Mouse (Mus musculus): ENCODE data around the gene Rfx2. TPM values are rescaled to one million over a fixed set of nuclear protein-coding genes. Genes with fewer than 3 reads are reported as not detected.

Rfx2 gene
- polyA plus RNA-seq (2014; fragmentation: Illumina TruSeq; extraction: RNeasy Lipid Tissue Mini Kit (QIAGEN cat#74804); ENCODE audit: low read depth, low replicate concordance): 0.41 TPM

DNA sequence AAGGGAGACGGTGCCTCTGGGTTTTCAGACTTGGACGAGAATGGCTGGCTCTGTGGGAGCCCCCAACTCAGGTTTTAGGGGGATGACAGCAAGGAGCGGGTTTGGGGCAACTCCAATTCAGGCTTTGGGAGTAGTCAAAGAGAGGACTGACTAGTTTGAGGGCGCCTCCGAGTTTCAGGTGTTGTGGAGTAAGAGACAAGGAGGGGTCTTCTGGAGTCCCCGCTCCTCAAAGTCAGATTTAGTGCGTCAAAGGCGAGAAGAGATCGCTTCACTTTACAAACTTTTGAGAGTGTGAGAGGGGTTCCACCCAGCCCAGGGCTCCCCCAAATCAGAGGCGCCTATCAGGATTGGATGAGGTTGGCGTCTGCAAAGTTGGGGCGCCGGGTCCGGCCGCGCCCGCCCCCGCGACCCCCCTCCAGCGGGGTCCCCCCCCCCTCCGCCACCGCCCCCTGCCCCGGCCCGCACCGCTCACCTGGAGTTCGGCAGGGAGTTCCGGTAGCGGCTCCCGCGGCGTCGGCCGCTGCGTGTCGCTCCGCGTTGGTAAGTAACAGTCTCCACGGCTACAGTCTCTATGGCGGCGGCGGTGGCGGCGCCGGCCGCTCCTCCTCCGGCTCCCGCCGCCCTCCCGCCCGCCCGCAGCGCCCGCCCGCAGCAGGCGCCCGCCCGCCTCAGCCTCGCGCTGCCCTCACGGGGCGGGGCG lies at the start of gene Rfx2:
Gene Rfx2, minus strand, starts transcription at position 603 of the 700 bp plus-strand sequence.

DNA sequence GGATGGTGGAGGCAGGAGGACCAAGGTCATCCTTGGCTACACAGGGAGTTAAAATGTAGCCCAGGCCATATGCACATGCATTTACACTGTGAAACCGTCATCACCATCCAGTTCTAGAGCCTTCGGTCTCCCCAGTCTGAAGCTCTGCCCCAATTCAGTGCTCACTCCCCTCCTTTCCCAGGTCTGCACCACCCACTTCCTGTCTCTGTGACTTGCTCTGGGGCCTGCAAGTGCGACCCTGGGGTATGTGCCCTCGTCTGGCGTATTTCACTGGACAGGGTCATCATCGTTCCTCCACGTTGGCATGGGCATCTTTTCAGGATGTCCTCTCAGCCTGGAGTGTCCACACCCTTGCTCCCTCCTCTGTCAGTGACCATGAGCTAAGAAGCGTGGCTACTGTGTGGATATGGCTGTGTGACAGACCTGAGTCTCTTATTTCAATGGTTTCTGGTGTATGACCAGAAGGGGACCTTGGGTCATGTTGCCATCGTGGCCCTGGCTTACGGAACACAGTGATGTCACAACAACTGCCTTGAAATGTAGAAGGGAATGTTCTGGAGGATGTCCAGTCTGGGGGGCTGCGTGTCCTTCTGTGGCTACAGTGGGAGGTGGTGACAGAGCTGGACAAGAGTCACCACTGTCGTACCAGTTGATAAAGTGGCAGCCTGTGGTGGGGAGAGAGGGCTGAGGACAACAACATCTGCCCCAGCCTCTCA lies 44.3 kb upstream of the Rfx2 start, which contains the start of gene 1700061G19Rik:
Gene 1700061G19Rik, plus strand, starts transcription at position 542 of the 716 bp plus-strand sequence.

DNA sequence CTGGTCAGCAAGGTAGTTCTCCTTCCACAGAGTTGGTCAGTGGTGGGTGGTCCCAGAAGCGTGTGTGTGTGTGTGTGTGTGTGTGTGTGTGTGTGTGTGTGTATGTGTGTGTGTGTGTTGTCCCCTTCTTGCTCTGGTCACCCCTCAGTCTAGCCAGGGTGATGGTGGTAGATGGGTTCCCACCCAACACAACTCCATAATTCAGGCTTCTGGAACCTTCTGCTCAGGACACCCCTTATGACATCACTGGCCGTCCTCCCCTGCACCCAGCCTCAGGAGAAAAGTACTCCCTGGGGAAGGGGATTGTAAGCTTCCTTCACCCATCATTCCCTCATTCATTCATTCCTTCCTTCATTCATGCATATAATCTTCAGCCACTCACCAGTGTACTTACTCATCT lies 43.4 kb upstream of the Rfx2 start, which contains the start of gene Acsbg2:
Gene Acsbg2, minus strand, starts transcription at position 211 of the 400 bp plus-strand sequence.

DNA sequence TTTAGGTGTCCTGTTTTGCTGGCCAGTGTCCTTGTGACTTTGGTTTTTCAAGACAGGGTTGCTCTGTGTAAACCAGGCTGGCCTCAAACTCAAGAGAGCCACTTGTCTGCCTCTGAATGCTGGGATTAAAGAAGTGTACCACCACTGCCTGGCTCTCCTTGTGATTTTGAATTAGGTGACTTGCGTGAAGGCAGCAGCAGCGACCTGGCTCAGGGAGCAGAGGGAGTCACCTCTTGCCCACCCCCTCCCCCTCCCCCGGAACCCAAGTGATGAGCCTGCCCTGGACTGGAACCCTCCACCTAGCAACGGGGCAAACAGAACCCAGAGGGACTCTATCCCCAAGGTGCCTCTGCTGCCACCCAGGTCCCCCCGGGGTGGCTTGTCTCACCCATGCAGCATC lies 60.9 kb downstream of the Rfx2 start, which contains the start of gene Prr22:
Gene Prr22, plus strand, starts transcription at position 301 of the 400 bp plus-strand sequence.

DNA sequence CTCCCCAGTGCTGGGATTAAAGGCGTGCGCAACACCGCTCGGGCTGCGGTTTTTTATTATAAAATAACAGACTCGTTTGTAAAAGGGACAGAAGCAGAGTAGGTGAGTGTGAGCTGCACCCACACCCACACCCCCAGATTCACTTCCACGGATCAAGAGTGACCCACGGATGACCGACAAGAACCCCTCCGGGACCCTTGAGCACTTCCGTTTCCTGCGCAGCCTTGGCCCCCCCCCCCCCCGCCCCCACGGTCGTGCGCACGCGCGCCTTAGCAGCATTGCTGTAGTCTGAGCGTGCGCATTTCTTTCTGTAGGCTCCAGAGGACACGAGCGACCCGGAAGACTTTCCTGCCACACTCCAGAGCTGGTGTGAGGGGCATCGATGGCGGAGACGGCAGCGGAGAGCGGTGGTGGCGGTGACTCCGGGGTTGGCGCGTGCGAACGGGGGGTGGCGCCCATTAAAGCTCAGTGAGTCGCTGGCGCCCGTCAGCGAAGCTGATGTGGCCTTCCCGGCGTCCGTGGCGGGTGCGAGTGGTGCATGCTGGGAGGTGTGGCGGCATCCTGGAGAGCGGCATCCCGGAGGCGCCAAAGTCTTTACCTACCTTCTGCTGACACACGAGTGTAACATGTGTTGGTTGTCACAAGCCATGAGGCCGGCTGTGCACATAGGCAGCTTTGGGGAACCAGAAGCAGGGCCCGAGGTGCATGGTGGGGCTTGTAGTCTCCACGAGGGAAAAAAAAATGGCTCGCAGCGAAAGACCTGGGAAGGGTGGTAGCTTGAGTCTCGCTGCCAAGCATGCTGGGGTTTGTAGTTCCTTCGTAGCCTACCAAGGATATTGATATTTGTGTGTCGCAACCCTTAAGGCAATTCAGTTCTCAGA lies 66.1 kb downstream of the Rfx2 start, which contains the start of gene Dus3l:
Gene Dus3l, plus strand, starts transcription at position 284 of the 881 bp plus-strand sequence.

DNA sequence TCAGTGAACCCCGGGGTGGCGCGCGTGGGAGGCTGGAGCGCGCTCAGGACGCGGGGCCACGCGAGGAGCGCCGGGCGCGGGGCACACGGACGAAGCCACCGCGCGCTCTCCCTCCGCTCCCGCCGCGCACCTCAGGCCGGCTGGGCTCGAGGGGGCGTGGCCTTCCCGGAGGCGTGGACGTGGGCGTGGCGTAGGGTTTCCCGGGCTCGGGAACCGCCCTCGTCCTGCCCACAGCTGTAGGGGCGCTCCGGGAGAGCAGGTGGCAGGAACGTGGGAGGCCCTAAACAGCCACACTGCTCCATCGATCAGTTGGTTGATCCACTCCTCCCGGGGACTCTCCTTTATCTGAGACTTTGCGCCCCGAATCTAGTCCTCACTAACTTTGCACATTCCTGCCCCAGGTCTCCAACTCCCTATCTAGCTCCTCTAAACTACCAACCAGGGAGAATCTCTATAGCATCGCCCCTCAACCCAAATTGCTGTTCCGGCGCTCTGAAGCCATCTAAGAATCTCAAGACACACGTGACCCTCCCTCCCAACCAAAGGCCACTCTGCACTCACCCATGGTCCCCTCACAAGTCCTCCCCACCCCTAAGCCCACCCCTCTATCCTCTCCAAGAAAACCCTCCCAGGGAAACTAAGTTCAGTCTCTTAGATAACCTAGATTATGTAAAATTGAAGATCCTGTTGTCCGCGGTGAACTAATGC lies 73.2 kb downstream of the Rfx2 start, which contains the start of gene Nrtn:
Gene Nrtn, minus strand, starts transcription at position 115 of the 708 bp plus-strand sequence.

Other genes starting within 250 kb of the Rfx2 start
- gene Safb2, start 246.4 kb downstream of the Rfx2 start, polyA plus RNA-seq (2014; fragmentation: Illumina TruSeq; extraction: RNeasy Lipid Tissue Mini Kit (QIAGEN cat#74804); ENCODE audit: low read depth, low replicate concordance): 33.4 TPM
- 12.6 TPM for gene Safb, start 246.2 kb downstream of the Rfx2 start, polyA plus RNA-seq (2014; fragmentation: Illumina TruSeq; extraction: RNeasy Lipid Tissue Mini Kit (QIAGEN cat#74804); ENCODE audit: low read depth, low replicate concordance)
- gene 2410015M20Rik, start 221.2 kb downstream of the Rfx2 start, polyA plus RNA-seq (2014; fragmentation: Illumina TruSeq; extraction: RNeasy Lipid Tissue Mini Kit (QIAGEN cat#74804); ENCODE audit: low read depth, low replicate concordance): 10.4 TPM
- not detected for gene Rpl36, start 217.6 kb downstream of the Rfx2 start, polyA plus RNA-seq (2014; fragmentation: Illumina TruSeq; extraction: RNeasy Lipid Tissue Mini Kit (QIAGEN cat#74804); ENCODE audit: low read depth, low replicate concordance)
- 39.0 TPM for gene Lonp1, start 204.1 kb downstream of the Rfx2 start, polyA plus RNA-seq (2014; fragmentation: Illumina TruSeq; extraction: RNeasy Lipid Tissue Mini Kit (QIAGEN cat#74804); ENCODE audit: low read depth, low replicate concordance)
- 1.5 TPM for gene Catsperd, start 202.9 kb downstream of the Rfx2 start, polyA plus RNA-seq (2014; fragmentation: Illumina TruSeq; extraction: RNeasy Lipid Tissue Mini Kit (QIAGEN cat#74804); ENCODE audit: low read depth, low replicate concordance)
- 2.2 TPM for gene Ranbp3, start 157.7 kb downstream of the Rfx2 start, polyA plus RNA-seq (2014; fragmentation: Illumina TruSeq; extraction: RNeasy Lipid Tissue Mini Kit (QIAGEN cat#74804); ENCODE audit: low read depth, low replicate concordance)
- gene Ndufa11, start 113.2 kb downstream of the Rfx2 start, polyA plus RNA-seq (2014; fragmentation: Illumina TruSeq; extraction: RNeasy Lipid Tissue Mini Kit (QIAGEN cat#74804); ENCODE audit: low read depth, low replicate concordance): not detected
- gene Vmac, start 113.0 kb downstream of the Rfx2 start, polyA plus RNA-seq (2014; fragmentation: Illumina TruSeq; extraction: RNeasy Lipid Tissue Mini Kit (QIAGEN cat#74804); ENCODE audit: low read depth, low replicate concordance): 17.1 TPM
- not detected for gene Nrtn, start 73.5 kb downstream of the Rfx2 start, polyA plus RNA-seq (2014; fragmentation: Illumina TruSeq; extraction: RNeasy Lipid Tissue Mini Kit (QIAGEN cat#74804); ENCODE audit: low read depth, low replicate concordance)
- 1.4 TPM for gene Dus3l, start 66.3 kb downstream of the Rfx2 start, polyA plus RNA-seq (2014; fragmentation: Illumina TruSeq; extraction: RNeasy Lipid Tissue Mini Kit (QIAGEN cat#74804); ENCODE audit: low read depth, low replicate concordance)
- gene Prr22, start 60.8 kb downstream of the Rfx2 start, polyA plus RNA-seq (2014; fragmentation: Illumina TruSeq; extraction: RNeasy Lipid Tissue Mini Kit (QIAGEN cat#74804); ENCODE audit: low read depth, low replicate concordance): not detected
- gene Acsbg2, start 43.4 kb upstream of the Rfx2 start, polyA plus RNA-seq (2014; fragmentation: Illumina TruSeq; extraction: RNeasy Lipid Tissue Mini Kit (QIAGEN cat#74804); ENCODE audit: low read depth, low replicate concordance): not detected
- gene 1700061G19Rik, start 44.5 kb upstream of the Rfx2 start, polyA plus RNA-seq (2014; fragmentation: Illumina TruSeq; extraction: RNeasy Lipid Tissue Mini Kit (QIAGEN cat#74804); ENCODE audit: low read depth, low replicate concordance): not detected
- 0.99 TPM for gene Mllt1, start 104.4 kb upstream of the Rfx2 start, polyA plus RNA-seq (2014; fragmentation: Illumina TruSeq; extraction: RNeasy Lipid Tissue Mini Kit (QIAGEN cat#74804); ENCODE audit: low read depth, low replicate concordance)
- not detected for gene Acer1, start 151.1 kb upstream of the Rfx2 start, polyA plus RNA-seq (2014; fragmentation: Illumina TruSeq; extraction: RNeasy Lipid Tissue Mini Kit (QIAGEN cat#74804); ENCODE audit: low read depth, low replicate concordance)
- gene Clpp, start 159.3 kb upstream of the Rfx2 start, polyA plus RNA-seq (2014; fragmentation: Illumina TruSeq; extraction: RNeasy Lipid Tissue Mini Kit (QIAGEN cat#74804); ENCODE audit: low read depth, low replicate concordance): 4.8 TPM
- 2.6 TPM for gene Alkbh7, start 166.3 kb upstream of the Rfx2 start, polyA plus RNA-seq (2014; fragmentation: Illumina TruSeq; extraction: RNeasy Lipid Tissue Mini Kit (QIAGEN cat#74804); ENCODE audit: low read depth, low replicate concordance)
- not detected for gene Pspn, start 169.0 kb upstream of the Rfx2 start, polyA plus RNA-seq (2014; fragmentation: Illumina TruSeq; extraction: RNeasy Lipid Tissue Mini Kit (QIAGEN cat#74804); ENCODE audit: low read depth, low replicate concordance)
- 4.7 TPM for gene Gtf2f1, start 180.3 kb upstream of the Rfx2 start, polyA plus RNA-seq (2014; fragmentation: Illumina TruSeq; extraction: RNeasy Lipid Tissue Mini Kit (QIAGEN cat#74804); ENCODE audit: low read depth, low replicate concordance)
- not detected for gene Gm17949, start 180.5 kb upstream of the Rfx2 start, polyA plus RNA-seq (2014; fragmentation: Illumina TruSeq; extraction: RNeasy Lipid Tissue Mini Kit (QIAGEN cat#74804); ENCODE audit: low read depth, low replicate concordance)
- 10.8 TPM for gene Khsrp, start 200.5 kb upstream of the Rfx2 start, polyA plus RNA-seq (2014; fragmentation: Illumina TruSeq; extraction: RNeasy Lipid Tissue Mini Kit (QIAGEN cat#74804); ENCODE audit: low read depth, low replicate concordance)
- not detected for gene Slc25a41, start 210.6 kb upstream of the Rfx2 start, polyA plus RNA-seq (2014; fragmentation: Illumina TruSeq; extraction: RNeasy Lipid Tissue Mini Kit (QIAGEN cat#74804); ENCODE audit: low read depth, low replicate concordance)
- gene Crb3, start 228.1 kb upstream of the Rfx2 start, polyA plus RNA-seq (2014; fragmentation: Illumina TruSeq; extraction: RNeasy Lipid Tissue Mini Kit (QIAGEN cat#74804); ENCODE audit: low read depth, low replicate concordance): not detected
- 18.0 TPM for gene Slc25a23, start 228.8 kb upstream of the Rfx2 start, polyA plus RNA-seq (2014; fragmentation: Illumina TruSeq; extraction: RNeasy Lipid Tissue Mini Kit (QIAGEN cat#74804); ENCODE audit: low read depth, low replicate concordance)
- gene Dennd1c, start 247.5 kb upstream of the Rfx2 start, polyA plus RNA-seq (2014; fragmentation: Illumina TruSeq; extraction: RNeasy Lipid Tissue Mini Kit (QIAGEN cat#74804); ENCODE audit: low read depth, low replicate concordance): 0.29 TPM

All from adrenal gland, adult 10 weeks (tissue).